Mouse (Mus musculus) heart, embryonic 13.5 days (tissue): ENCODE results near the gene Gtf2ird1. TPM values are rescaled to one million over a fixed set of nuclear protein-coding genes. Genes with fewer than 3 reads are reported as not detected.

Source experiments
- ATAC-seq: fragments of 200-750 bp; cut with Nextera tagmentation; 2 replicates; pipeline ENCODE4 v1.8.0; 2017; ENCODE audit warnings: moderate TSS enrichment; ENCODE audit not compliant: insufficient number of reproducible peaks, low FRiP score, low TSS enrichment; ENCODE audit errors: extremely low read depth
- H3K27ac ChIP-seq: fragments of 300-500 bp; sonication (generic); replicated peaks from 2 replicates; pipeline ENCODE4 v1.5.1; 2015; ENCODE audit warnings: moderate library complexity, mild to moderate bottlenecking, inconsistent platforms
- H3K27me3 ChIP-seq: fragments of 300-500 bp; sonication (generic); replicated peaks from 2 replicates; pipeline ENCODE4 v1.6.1; 2015; ENCODE audit warnings: mild to moderate bottlenecking, inconsistent platforms
- H3K36me3 ChIP-seq: fragments of 300-500 bp; sonication (generic); 2 replicates; pipeline ENCODE4 v1.6.1; 2015; ENCODE audit warnings: mild to moderate bottlenecking, inconsistent platforms
- H3K4me1 ChIP-seq: fragments of 300-500 bp; sonication (generic); 2 replicates; pipeline ENCODE4 v1.6.1; 2015; ENCODE audit warnings: inconsistent platforms
- H3K4me2 ChIP-seq: fragments of 300-500 bp; sonication (generic); 2 replicates; pipeline ENCODE4 v1.6.1; 2015; ENCODE audit warnings: inconsistent platforms, mild to moderate bottlenecking, moderate library complexity
- H3K4me3 ChIP-seq: fragments of 300-500 bp; sonication (generic); 2 replicates; pipeline ENCODE4 v1.5.1; 2015; ENCODE audit warnings: moderate library complexity, mild to moderate bottlenecking, inconsistent platforms
- H3K9ac ChIP-seq: fragments of 300-500 bp; sonication (generic); 2 replicates; pipeline ENCODE4 v1.6.1; 2015; ENCODE audit warnings: inconsistent platforms, mild to moderate bottlenecking, moderate library complexity
- H3K9me3 ChIP-seq: fragments of 300-500 bp; sonication (generic); 2 replicates; pipeline ENCODE4 v1.6.1; 2016; ENCODE audit warnings: inconsistent platforms
- WGBS: fragments of 180-500 bp; shearing (Covaris S2); methylation state at CpG from one replicate; pipeline ENCODE4 v1.1.7; 2015; ENCODE audit warnings: mixed read lengths; 5-methylcytosine and 5-hydroxymethylcytosine counted together
- polyA plus RNA-seq: library from polyadenylated mRNA; unstranded; fragments of >200 nt; fragmentation: Nextera tagmentation; extraction: Ambion mirVana; gene quantifications from 2 replicates; pipeline ENCODE4 v1.2.1, GENCODE M21; 2015

Gene Gtf2ird1
- 53.4 and 56.5 TPM in 2 replicates for polyA plus RNA-seq

GRCm38 (mm10) chr5:134456503-134456962 lies at the start of gene Gtf2ird1:
Gene Gtf2ird1 (minus strand): TSS chr5:134456716.
- H3K9me3 ChIP-seq, result no peaks in the 10 kb centered on the region
- H3K27me3 ChIP-seq, result no peaks in the 10 kb centered on the region
- ATAC-seq, result peak; percentile 38; the same call in 1 of the 2 replicates
- peak within 1 kb of the TSS; percentile 92 for H3K27ac ChIP-seq
- peak within 1 kb of the TSS; percentile 73 for H3K4me3 ChIP-seq
- peak within 1 kb of the TSS; percentile 95 for H3K9ac ChIP-seq
- H3K4me1 ChIP-seq, result peaks cover 26% of the 10 kb centered on the region
- H3K4me2 ChIP-seq, result peak within 1 kb of the TSS; percentile 79
- 2% methylated on average over 41 of the region's 44 CpGs for WGBS
- H3K36me3 ChIP-seq, result peaks cover 16% of the 10 kb centered on the region

DNA sequence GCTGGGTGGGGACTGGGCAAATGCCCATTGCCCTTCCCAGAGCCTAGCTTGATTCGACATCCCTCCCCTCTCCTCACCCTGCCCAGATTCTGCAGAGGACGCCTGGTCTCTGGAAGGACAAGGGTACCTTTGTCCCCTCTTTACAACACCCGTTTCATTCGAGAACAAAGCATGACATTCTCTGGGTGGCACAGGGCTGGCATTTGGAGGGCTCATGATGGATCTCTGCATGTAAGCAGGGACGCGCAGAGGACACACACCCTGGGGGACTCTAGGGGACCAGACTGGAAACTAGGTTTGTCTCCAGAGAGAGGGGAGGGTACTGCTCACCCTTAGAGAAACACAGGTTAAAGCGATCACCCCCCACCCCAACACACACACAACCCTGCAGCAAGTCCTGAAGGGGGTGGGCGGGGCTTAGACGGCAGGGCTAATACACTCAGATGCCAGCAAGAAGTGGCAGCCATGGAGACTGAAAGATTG lies 49.3 kb upstream of the Gtf2ird1 start:
- Histone ChIP-seq H3K4me3 (no peak overlapping the region), H3K36me3 (peaks cover 62% of the 10 kb centered on the region), H3K27ac (no peak overlapping the region), H3K27me3 (no peaks in the 10 kb centered on the region), H3K4me1 (no peaks in the 10 kb centered on the region), H3K9me3 (no peaks in the 10 kb centered on the region), H3K9ac (no peak overlapping the region), H3K4me2 (no peak overlapping the region)
- no peak for ATAC-seq
- WGBS, result 72% methylated on average over 9 of the region's 9 CpGs

DNA sequence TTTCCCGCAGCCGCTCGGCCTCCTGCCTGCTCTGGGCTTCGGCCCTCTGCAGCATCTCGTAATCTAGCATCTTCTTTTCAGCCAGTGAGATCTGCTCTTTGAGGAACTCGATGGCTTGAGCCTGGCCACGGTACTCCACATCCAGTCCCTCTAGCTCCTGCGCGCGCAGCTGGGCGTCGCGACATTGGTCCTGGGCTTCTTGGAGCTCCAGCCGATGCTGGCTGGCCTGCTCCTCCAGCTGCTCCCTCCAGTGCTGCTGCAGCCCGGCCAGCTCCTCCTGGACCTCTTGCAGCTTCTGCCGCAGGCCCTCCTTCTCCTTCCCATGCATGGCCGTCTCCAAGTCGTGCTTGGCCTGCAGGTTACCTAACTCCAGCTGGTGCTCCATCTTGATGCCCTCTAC lies 46.1 kb upstream of the Gtf2ird1 start:
- Histone ChIP-seq H3K27me3 (no peaks in the 10 kb centered on the region), H3K4me2 (no peak overlapping the region), H3K9me3 (no peaks in the 10 kb centered on the region), H3K27ac (no peak overlapping the region), H3K36me3 (peaks cover 55% of the 10 kb centered on the region), H3K4me1 (no peaks in the 10 kb centered on the region), H3K4me3 (no peak overlapping the region), H3K9ac (no peak overlapping the region)
- WGBS, result 88% methylated on average over 18 of the region's 18 CpGs
- no peak for ATAC-seq

DNA sequence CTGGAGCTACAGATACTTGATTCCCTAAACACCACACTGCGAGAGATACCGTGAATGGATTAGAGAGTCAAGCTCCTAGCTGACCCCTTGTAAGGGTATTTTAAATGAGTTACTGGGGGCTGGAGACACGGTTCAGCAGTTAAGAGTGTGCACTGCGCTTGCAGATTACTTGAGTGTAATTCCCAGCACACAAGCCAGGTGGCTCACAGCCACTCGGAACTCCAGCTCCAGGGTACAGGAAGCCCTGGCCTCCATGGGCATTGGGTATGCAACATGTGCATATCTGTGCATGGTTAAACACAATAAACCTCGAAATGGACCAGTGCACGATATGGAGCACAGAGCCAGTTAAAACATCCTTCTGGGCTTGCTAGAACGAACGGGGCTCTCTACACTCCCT lies 44.9 kb upstream of the Gtf2ird1 start:
- no peak for ATAC-seq
- 80% methylated on average over 9 of the region's 9 CpGs for WGBS
- no peak overlapping the region for H3K9ac ChIP-seq
- no peak overlapping the region for H3K4me3 ChIP-seq
- H3K27me3 ChIP-seq, result no peaks in the 10 kb centered on the region
- peaks cover 61% of the 10 kb centered on the region for H3K36me3 ChIP-seq
- no peak overlapping the region for H3K4me2 ChIP-seq
- no peaks in the 10 kb centered on the region for H3K4me1 ChIP-seq
- no peaks in the 10 kb centered on the region for H3K9me3 ChIP-seq
- no peak overlapping the region for H3K27ac ChIP-seq

GRCm38 (mm10) chr5:134500681-134501080 lies 44.2 kb upstream of the Gtf2ird1 start:
- peaks cover 69% of the 10 kb centered on the region for H3K36me3 ChIP-seq
- no peaks in the 10 kb centered on the region for H3K9me3 ChIP-seq

GRCm38 (mm10) chr5:134500062-134500461 lies 43.5 kb upstream of the Gtf2ird1 start:
- no peak overlapping the region for H3K4me2 ChIP-seq
- H3K27ac ChIP-seq, result no peak overlapping the region
- ATAC-seq, result no peak
- H3K9me3 ChIP-seq, result no peaks in the 10 kb centered on the region
- H3K4me3 ChIP-seq, result no peak overlapping the region
- peaks cover 75% of the 10 kb centered on the region for H3K36me3 ChIP-seq
- no peaks in the 10 kb centered on the region for H3K27me3 ChIP-seq
- WGBS, result 63% methylated on average over 4 of the region's 4 CpGs
- H3K9ac ChIP-seq, result no peak overlapping the region
- H3K4me1 ChIP-seq, result no peaks in the 10 kb centered on the region

More at GRCm38 (mm10) chr5:134500681-134501080, 44.2 kb upstream of the Gtf2ird1 start:
- H3K4me3 ChIP-seq, result no peak overlapping the region
- 90% methylated on average over 3 of the region's 3 CpGs for WGBS
- H3K27me3 ChIP-seq, result no peaks in the 10 kb centered on the region
- H3K9ac ChIP-seq, result no peak overlapping the region
- H3K4me1 ChIP-seq, result no peaks in the 10 kb centered on the region
- no peak overlapping the region for H3K4me2 ChIP-seq
- ATAC-seq, result no peak
- no peak overlapping the region for H3K27ac ChIP-seq

DNA sequence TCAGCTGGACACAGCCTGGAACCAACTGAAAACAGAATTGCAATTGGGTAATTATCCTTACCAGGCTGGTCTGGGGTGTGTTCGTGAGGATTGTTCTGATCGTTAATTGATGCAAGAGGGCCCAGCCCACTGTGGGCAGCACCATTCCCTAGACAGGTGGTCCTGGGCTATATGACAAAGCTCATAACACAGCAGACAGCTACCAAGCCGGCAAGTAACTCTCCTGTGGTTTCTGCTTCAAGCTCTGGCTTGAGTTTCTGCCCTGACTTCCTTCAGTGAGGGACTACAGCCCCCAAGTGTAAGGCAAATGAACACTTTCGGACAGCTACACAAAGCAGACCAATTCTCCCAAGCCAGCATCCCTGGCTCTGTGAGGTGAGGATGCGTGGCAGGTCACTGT lies 40.5 kb upstream of the Gtf2ird1 start:
- no peak overlapping the region for H3K9ac ChIP-seq
- WGBS, result 87% methylated on average over 5 of the region's 5 CpGs

GRCm38 (mm10) chr5:134495796-134496195 lies 39.3 kb upstream of the Gtf2ird1 start:
- Histone ChIP-seq H3K4me2 (no peak overlapping the region), H3K9ac (no peak overlapping the region), H3K4me1 (peaks cover 5% of the 10 kb centered on the region), H3K9me3 (no peaks in the 10 kb centered on the region), H3K4me3 (no peak overlapping the region), H3K27me3 (no peaks in the 10 kb centered on the region), H3K36me3 (peaks cover 58% of the 10 kb centered on the region), H3K27ac (no peak overlapping the region)
- WGBS, result 67% methylated on average over 4 of the region's 4 CpGs
- ATAC-seq, result no peak

More for the DNA sequence above, 40.5 kb upstream of the Gtf2ird1 start:
- H3K4me1 ChIP-seq, result peaks cover 3% of the 10 kb centered on the region
- H3K4me2 ChIP-seq, result no peak overlapping the region
- no peaks in the 10 kb centered on the region for H3K9me3 ChIP-seq
- H3K27ac ChIP-seq, result no peak overlapping the region
- H3K36me3 ChIP-seq, result peaks cover 64% of the 10 kb centered on the region
- no peaks in the 10 kb centered on the region for H3K27me3 ChIP-seq
- no peak overlapping the region for H3K4me3 ChIP-seq
- ATAC-seq, result no peak

DNA sequence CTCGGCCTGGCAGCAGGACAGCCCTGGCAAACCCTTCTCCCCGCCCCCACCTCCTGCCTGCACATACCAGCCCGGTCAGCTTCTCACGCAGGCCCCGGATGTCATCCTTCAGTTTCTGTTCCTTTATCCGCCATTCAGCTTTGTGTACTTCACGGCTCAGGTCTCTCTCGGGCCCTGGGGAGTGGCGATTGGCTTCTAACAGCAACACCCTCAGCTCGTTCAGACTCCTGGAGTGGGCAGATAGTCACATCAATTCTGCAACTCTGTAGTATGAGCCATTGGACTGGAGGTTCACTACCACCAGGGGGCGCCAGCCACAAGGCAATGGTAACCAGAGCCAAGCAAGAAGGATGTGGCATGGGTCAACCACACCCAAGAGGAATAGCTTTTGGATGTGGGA lies 37.6 kb upstream of the Gtf2ird1 start:
- Histone ChIP-seq H3K36me3 (peaks cover 62% of the 10 kb centered on the region), H3K9me3 (no peaks in the 10 kb centered on the region), H3K27ac (no peak overlapping the region), H3K9ac (0 out of 2 replicates have a peak overlapping the region, but pooled peaks have one; percentile 35), H3K27me3 (no peaks in the 10 kb centered on the region), H3K4me3 (no peak overlapping the region), H3K4me1 (peaks cover 11% of the 10 kb centered on the region), H3K4me2 (no peak overlapping the region)
- WGBS, result 46% methylated on average over 11 of the region's 11 CpGs
- no peak for ATAC-seq

GRCm38 (mm10) chr5:134492956-134493355 lies 36.4 kb upstream of the Gtf2ird1 start:
- no peaks in the 10 kb centered on the region for H3K9me3 ChIP-seq
- H3K27me3 ChIP-seq, result no peaks in the 10 kb centered on the region
- 93% methylated on average over 4 of the region's 4 CpGs for WGBS
- ATAC-seq, result no peak
- H3K9ac ChIP-seq, result no peak overlapping the region
- peaks cover 11% of the 10 kb centered on the region for H3K4me1 ChIP-seq
- peaks cover 59% of the 10 kb centered on the region for H3K36me3 ChIP-seq
- no peak overlapping the region for H3K27ac ChIP-seq
- no peak overlapping the region for H3K4me2 ChIP-seq
- H3K4me3 ChIP-seq, result no peak overlapping the region

- no peak overlapping the region for H3K4me2 ChIP-seq
- peaks cover 48% of the 10 kb centered on the region for H3K36me3 ChIP-seq
- no peaks in the 10 kb centered on the region for H3K9me3 ChIP-seq
- 24% methylated on average over 18 of the region's 18 CpGs for WGBS
- no peak for ATAC-seq
- no peak overlapping the region for H3K4me3 ChIP-seq
- H3K27ac ChIP-seq, result peak overlapping the region; percentile 39; the same call in 1 of the 2 replicates
- no peaks in the 10 kb centered on the region for H3K27me3 ChIP-seq
- peaks cover 11% of the 10 kb centered on the region for H3K4me1 ChIP-seq
- no peak overlapping the region for H3K9ac ChIP-seq
Observed at GRCm38 (mm10) chr5:134491712-134492417, 35.3 kb upstream of the Gtf2ird1 start.

- Histone ChIP-seq H3K9me3 (no peaks in the 10 kb centered on the region), H3K27me3 (no peaks in the 10 kb centered on the region), H3K4me3 (no peak overlapping the region), H3K4me2 (no peak overlapping the region), H3K27ac (no peak overlapping the region), H3K9ac (no peak overlapping the region), H3K36me3 (peaks cover 41% of the 10 kb centered on the region), H3K4me1 (peaks cover 11% of the 10 kb centered on the region)
- 76% methylated on average over 2 of the region's 2 CpGs for WGBS
- no peak for ATAC-seq
Observed at GRCm38 (mm10) chr5:134491206-134491605, 34.7 kb upstream of the Gtf2ird1 start.
